Mouse (Mus musculus): ENCODE results near the gene Olfr785. TPM values are rescaled to one million over a fixed set of nuclear protein-coding genes. Genes with fewer than 3 reads are reported as not detected.
"Not testable (repeated sequence)": the region's sequence is repeated elsewhere in the genome, so short reads cannot be mapped to it uniquely, and the experiment has no call there.

Olfr785 gene
- total and polyA plus RNA-seq, 3 experiments, result not detected

DNA sequence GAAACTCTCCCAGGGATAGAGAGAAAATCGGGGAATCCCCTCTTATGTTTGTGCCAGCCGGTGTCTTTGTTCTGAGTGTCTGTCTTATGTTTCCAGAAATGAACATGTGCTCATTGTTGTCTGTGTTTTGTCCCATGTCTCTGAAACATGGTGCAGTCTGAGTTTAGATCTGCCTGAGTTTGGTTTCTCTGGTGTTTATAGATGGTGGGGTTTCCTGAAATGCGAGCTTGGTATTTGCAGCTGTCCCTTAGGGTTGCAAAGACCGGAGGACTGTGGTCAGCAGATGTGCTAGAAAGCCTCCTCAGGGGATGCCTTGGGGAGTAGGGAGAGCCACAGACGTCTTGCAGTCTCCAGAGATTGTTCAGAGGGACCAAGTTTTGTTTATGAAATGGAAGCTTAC, 47.9 kb upstream of the Olfr785 start (continued):
- TF ChIP-seq TCF12 (IDR thresholded peaks at IDR 0.05; ENCODE audit: low read depth, low read length) (peak; percentile 86), MAZ (IDR thresholded peaks at IDR 0.05; ENCODE audit: low read depth, low read length) (no peak), IRF4 (IDR thresholded peaks at IDR 0.05; ENCODE audit: low read depth, low read length) (peak; percentile 67; the same call in 1 of the 2 replicates), RAD21 (IDR thresholded peaks at IDR 0.05; ENCODE audit: low read depth, low read length) (no peak), MAX (IDR thresholded peaks at IDR 0.05; ENCODE audit: low read length) (peak; percentile 68; the same call in 1 of the 2 replicates), MEF2A (IDR thresholded peaks at IDR 0.05; ENCODE audit: borderline replicate concordance, low read depth, low read length) (peak; percentile 82), MXI1 (IDR thresholded peaks at IDR 0.05; ENCODE audit: low read depth, low read length) (peak; percentile 54; the same call in 1 of the 2 replicates), ZMIZ1 (IDR thresholded peaks at IDR 0.05; ENCODE audit: low read depth, low read length) (no peak), BHLHE40 (IDR thresholded peaks at IDR 0.05; ENCODE audit: low read depth, low read length) (peak; percentile 70; the same call in 1 of the 2 replicates), EP300 (IDR thresholded peaks at IDR 0.05; ENCODE audit: low read length) (peak; percentile 69), KAT2A (IDR thresholded peaks at IDR 0.05; ENCODE audit: insufficient replicate concordance, low read length) (no peak), MAFK (IDR thresholded peaks at IDR 0.05; ENCODE audit: insufficient replicate concordance, low read length) (no peak), JUND (conservative IDR thresholded peaks at IDR 0.05; ENCODE audit: low read depth, low read length) (no peak), UBTF (IDR thresholded peaks at IDR 0.05; ENCODE audit: low read depth, low read length) (no peak), CHD1 (IDR thresholded peaks at IDR 0.05; ENCODE audit: low read depth, low read length) (no peak), MYC (IDR thresholded peaks at IDR 0.05; ENCODE audit: low read depth, low read length) (peak; percentile 59), HCFC1 (IDR thresholded peaks at IDR 0.05; ENCODE audit: low read depth, low read length) (no peak), E2F4 (IDR thresholded peaks at IDR 0.05; ENCODE audit: insufficient replicate concordance, low read depth, low read length) (no peak)

DNA sequence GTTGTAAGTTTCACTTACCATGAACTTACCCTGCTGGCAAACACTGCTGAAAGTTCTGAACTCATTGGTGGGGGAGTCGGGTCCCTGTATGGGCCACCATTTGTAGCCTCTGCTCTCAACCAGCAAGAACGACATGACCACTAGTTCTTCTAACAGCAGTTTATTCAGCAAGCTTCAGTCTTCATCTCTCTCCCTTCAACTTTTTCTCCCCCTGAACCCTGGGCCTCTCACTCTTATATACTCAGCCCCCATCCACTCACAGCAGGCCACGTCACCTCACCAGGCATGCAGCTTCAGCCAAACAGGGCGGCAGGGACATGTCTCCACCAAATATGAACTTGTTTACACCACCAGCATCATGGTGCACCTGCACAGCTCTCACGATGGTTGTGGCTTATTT, 31.2 kb upstream of the Olfr785 start:
- TF ChIP-seq TBP (conservative IDR thresholded peaks at IDR 0.05; ENCODE audit: low read depth, low read length) (peak; percentile 62), POLR2A (IDR thresholded peaks at IDR 0.05; ENCODE audit: low read depth, low read length) (peak; percentile 57), BHLHE40 (IDR thresholded peaks at IDR 0.05; ENCODE audit: low read depth, low read length) (peak; percentile 67)
- H3K79me2 ChIP-seq (replicated peaks; ENCODE audit: control insufficient read depth, extremely low read depth, insufficient read depth, poor library complexity, severe bottlenecking); H3K27me3 ChIP-seq (replicated peaks); H3K4me3 ChIP-seq (replicated peaks in 1 of 3; ENCODE audit: low read depth in 2 of 3, low read length in 2 of 3, poor library complexity in 1 of 3); H3K36me3 ChIP-seq (replicated peaks in 1 of 2; ENCODE audit: control insufficient read depth in 1 of 2, insufficient read depth in 1 of 2, low read length in 1 of 2); H3K4me1 ChIP-seq (ENCODE audit: control insufficient read depth in 1 of 2, insufficient read depth in 2 of 2); dilution Hi-C loops (cut with MboI; ENCODE audit: extremely low pct_ligation_motif_present, extremely low pct_unique_long_range_greater_than_20kb, low sequenced_read_pairs); H3K9me3 ChIP-seq (replicated peaks; ENCODE audit: low read length); H3K4me2 ChIP-seq (ENCODE audit: insufficient read depth, low read depth, poor library complexity, severe bottlenecking); DNase-seq (ENCODE audit: extremely low read depth); in situ Hi-C loops (cut with MboI; ENCODE audit: low pct_ligation_motif_present, low pct_unique_long_range_greater_than_20kb, low sequenced_read_pairs); H3K27ac ChIP-seq (ENCODE audit: insufficient read depth, low read depth): not testable (repeated sequence)
- H3K9ac ChIP-seq (ENCODE audit: insufficient read depth, low read depth), result peak overlapping the region; percentile 59; the same call in 1 of the 2 replicates

Data from CH12.LX (cell line).